Mouse (Mus musculus) lung, embryonic 14.5 days (tissue): ENCODE results near the gene Nabp2. TPM values are rescaled to one million over a fixed set of nuclear protein-coding genes. Genes with fewer than 3 reads are reported as not detected.
A peak's percentile ranks its signal among the peaks of the same experiment; 100 is the strongest.

Source experiments
- ATAC-seq: fragments of 200-750 bp; cut with Nextera tagmentation; 2 replicates; pipeline ENCODE4 v1.8.0; 2017; ENCODE audit warnings: mild to moderate bottlenecking, moderate TSS enrichment, moderate library complexity; ENCODE audit not compliant: insufficient read depth
- DNase-seq: peaks from one replicate; pipeline ENCODE4 v3.0.0-alpha.2; 2015
- H3K27ac ChIP-seq: fragments of 300-500 bp; sonication (generic); 2 replicates; pipeline ENCODE4 v1.5.1; 2014; ENCODE audit warnings: low read depth, mild to moderate bottlenecking, moderate library complexity
- H3K27me3 ChIP-seq: fragments of 300-500 bp; sonication (generic); 2 replicates; pipeline ENCODE4 v1.6.1; 2014; ENCODE audit warnings: low read length, control low read depth; ENCODE audit not compliant: insufficient read depth
- H3K36me3 ChIP-seq: fragments of 300-500 bp; sonication (generic); 2 replicates; pipeline ENCODE4 v1.6.1; 2014; ENCODE audit warnings: control low read depth; ENCODE audit not compliant: insufficient read depth
- H3K4me1 ChIP-seq: fragments of 300-500 bp; sonication (generic); 2 replicates; pipeline ENCODE4 v1.6.1; 2014; ENCODE audit warnings: antibody characterized with exemption, control low read depth; ENCODE audit not compliant: insufficient read depth
- H3K4me2 ChIP-seq: fragments of 300-500 bp; sonication (generic); 2 replicates; pipeline ENCODE4 v1.6.1; 2014; ENCODE audit warnings: mild to moderate bottlenecking
- H3K4me3 ChIP-seq: fragments of 300-500 bp; sonication (generic); 2 replicates; pipeline ENCODE4 v1.5.1; 2014; ENCODE audit warnings: low read depth, low read length
- H3K9ac ChIP-seq: fragments of 300-500 bp; sonication (generic); 2 replicates; pipeline ENCODE4 v1.6.1; 2014
- H3K9me3 ChIP-seq: fragments of 300-500 bp; sonication (generic); 2 replicates; pipeline ENCODE4 v1.6.1; 2016; ENCODE audit warnings: low read depth, low read length, control low read depth
- CTCF ChIP-seq: IDR thresholded peaks from 2 replicates; pipeline ENCODE4 v1.5.1; 2016; ENCODE audit warnings: antibody characterized with exemption, low read depth
- WGBS: fragments of 180-500 bp; shearing (Covaris S2); extraction: QIAGEN DNeasy Blood & Tissue Kit; methylation state at CpG from one replicate; pipeline ENCODE4 v1.1.7; 2014; 5-methylcytosine and 5-hydroxymethylcytosine counted together
- polyA plus RNA-seq: library from polyadenylated mRNA; unstranded; fragments of >200 nt; fragmentation: Nextera tagmentation; extraction: Ambion mirVana; gene quantifications from 2 replicates; pipeline ENCODE4 v1.2.1, GENCODE M21; 2014

Gene Nabp2
- polyA plus RNA-seq, 1 experiment from 2014 or later: 83.1 TPM

DNA sequence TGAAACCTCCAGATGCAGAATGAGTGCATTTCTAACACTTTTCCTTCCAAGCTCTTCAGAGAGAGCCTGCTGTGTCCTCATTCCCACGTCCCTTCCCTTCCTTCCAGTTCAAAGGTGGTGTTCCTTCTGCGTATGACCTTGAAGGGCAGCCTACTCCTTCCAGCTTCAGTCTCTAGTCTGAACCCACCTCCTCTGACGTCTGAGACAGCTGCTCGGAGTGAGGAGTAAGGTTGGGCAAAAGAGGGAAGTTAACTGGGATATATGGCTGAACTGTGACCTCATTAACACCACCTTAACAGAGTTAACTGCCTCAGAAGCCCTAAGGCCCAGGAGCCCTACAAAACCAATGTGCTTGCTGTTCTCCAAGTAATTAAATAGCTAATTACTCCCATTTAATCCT is 40.7 kb downstream of the Nabp2 start:
- no peak overlapping the region for H3K4me2 ChIP-seq
- WGBS: 57% methylated on average over 4 of the region's 4 CpGs
- peaks cover 8% of the 10 kb centered on the region for H3K4me1 ChIP-seq
- TF ChIP-seq CTCF: no peak
- no peaks in the 10 kb centered on the region for H3K9me3 ChIP-seq
- no peak overlapping the region for H3K9ac ChIP-seq
- H3K27ac ChIP-seq: no peak overlapping the region
- no peak for ATAC-seq
- no peaks in the 10 kb centered on the region for H3K36me3 ChIP-seq
- no peaks in the 10 kb centered on the region for H3K27me3 ChIP-seq
- no peak for DNase-seq
- H3K4me3 ChIP-seq: no peak overlapping the region

DNA sequence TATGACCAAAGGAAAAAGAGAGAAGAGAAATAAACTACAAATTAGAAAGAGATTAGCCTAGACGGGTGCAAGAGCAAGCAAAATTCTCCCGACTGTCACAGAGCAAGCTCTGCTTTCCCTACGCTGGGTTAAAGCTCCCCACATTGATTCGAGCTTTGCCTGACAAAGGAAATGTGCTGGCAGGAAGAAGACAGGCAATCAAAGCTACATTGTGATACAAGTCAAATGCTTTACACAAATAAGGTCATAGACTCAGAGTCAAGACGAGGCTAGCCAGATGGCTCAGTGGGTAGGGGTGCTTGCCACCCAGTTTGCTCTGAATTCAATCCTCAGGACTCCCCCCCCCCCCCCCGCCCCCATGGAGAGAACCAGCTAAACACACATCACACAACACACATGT is 41.3 kb downstream of the Nabp2 start:
- Histone ChIP-seq H3K4me1 (peaks cover 8% of the 10 kb centered on the region), H3K9ac (no peak overlapping the region), H3K9me3 (no peaks in the 10 kb centered on the region), H3K27ac (no peak overlapping the region), H3K36me3 (peaks cover 3% of the 10 kb centered on the region), H3K4me3 (no peak overlapping the region), H3K4me2 (no peak overlapping the region), H3K27me3 (no peaks in the 10 kb centered on the region)
- WGBS: 55% methylated on average over 6 of the region's 6 CpGs
- no peak for DNase-seq
- ATAC-seq: no peak
- TF ChIP-seq CTCF: no peak

DNA sequence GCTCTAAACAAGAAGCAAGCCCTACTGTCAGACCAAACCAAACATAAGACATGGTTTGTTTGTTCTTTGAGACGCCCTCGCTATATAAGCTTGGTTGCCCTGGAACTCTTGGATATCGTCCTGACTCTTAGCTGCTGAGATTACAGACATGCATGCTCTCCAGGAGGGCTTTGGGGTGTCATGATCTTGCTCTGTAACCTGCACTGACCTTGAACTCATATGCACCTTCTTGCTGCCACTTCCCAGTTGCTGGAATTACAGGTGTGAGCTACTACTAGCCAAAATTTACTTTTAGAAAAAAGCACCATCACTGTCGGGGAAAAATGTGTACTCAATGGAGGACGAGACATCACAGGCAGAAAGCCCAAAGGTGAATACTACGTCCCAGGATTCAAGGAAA is 41.7 kb downstream of the Nabp2 start:
- Histone ChIP-seq H3K9ac (0 out of 2 replicates have a peak overlapping the region, but pooled peaks have one; percentile 70), H3K27me3 (no peaks in the 10 kb centered on the region), H3K4me2 (peak overlapping the region; percentile 93), H3K36me3 (peaks cover 6% of the 10 kb centered on the region), H3K4me3 (peak overlapping the region; percentile 69), H3K4me1 (peaks cover 8% of the 10 kb centered on the region), H3K9me3 (no peaks in the 10 kb centered on the region), H3K27ac (peak overlapping the region; percentile 96)
- no peak for ATAC-seq
- TF ChIP-seq CTCF: no peak
- DNase-seq: no peak
- 69% methylated on average over 6 of the region's 6 CpGs for WGBS

DNA sequence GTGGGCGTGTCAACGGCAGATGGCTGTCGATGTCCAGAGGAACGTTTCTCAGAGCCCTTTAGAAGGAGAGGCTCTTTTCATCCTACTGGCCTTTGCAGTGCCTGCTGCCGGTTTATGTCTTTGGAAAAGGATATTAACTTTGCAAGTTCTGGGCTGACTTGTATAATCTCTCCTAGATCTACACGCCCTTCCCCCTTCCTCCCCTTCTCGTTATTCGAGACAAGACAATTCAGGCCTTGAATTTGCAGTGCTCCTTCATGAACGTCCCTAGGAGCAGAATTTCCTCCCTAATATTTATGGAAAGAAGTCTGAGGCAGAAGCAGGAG is 42.1 kb downstream of the Nabp2 start:
- 3% methylated on average over 9 of the region's 9 CpGs for WGBS
- TF ChIP-seq CTCF: no peak
- Histone ChIP-seq H3K27me3 (no peaks in the 10 kb centered on the region), H3K4me2 (peak overlapping the region; percentile 93), H3K9ac (peak overlapping the region; percentile 70), H3K9me3 (no peaks in the 10 kb centered on the region), H3K4me1 (peaks cover 8% of the 10 kb centered on the region), H3K36me3 (peaks cover 6% of the 10 kb centered on the region), H3K4me3 (peak overlapping the region; percentile 69), H3K27ac (peak overlapping the region; percentile 96)
- DNase-seq (no peak), ATAC-seq (no peak)

DNA sequence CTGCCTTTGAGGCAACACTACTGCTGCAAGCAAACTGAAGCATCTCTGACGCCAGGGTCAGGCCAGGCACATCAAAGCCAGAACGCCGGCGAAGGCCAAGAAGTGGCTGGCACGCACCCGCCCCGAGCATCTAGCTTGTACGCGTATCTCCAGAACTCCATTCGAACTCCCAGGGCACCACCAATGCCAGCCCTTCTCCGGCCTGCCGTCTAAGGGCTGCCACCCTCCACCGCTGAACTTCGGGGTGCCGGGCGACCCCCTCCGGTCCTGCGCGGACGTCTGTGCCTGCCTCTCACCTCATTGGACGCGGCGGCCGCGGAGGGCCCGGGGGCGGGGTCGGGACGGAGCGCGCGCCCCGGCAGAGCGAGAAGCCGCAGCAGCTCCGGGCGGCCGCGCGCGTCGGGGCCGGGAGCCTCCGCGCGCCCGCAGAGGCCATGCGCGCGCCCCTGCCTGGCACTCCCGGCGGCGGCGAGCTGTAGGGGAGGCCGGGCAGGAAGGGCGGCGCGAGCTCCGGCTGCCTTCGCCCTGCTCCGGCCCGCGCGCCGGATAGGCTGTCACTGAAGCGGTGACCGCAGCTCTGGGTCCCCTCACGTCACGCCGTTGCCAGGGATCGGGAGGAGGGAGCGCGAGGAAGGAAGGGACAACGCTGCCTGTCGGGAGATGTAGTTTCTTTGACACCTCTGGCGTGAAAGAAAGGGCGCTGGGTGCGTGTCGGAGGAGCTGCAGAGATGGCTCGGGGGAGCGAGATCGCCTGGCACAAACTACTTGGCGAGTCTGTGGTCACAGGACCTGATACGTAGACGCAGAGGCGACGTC is 42.7 kb downstream of the Nabp2 start, which contains the start of gene Coq10a:
Gene Coq10a, minus strand, starts transcription at position 596 of the 816 bp plus-strand sequence.
- no peak for TF ChIP-seq CTCF
- ATAC-seq: peak; percentile 97
- under 1% methylated on average over 82 of the region's 87 CpGs for WGBS

DNA sequence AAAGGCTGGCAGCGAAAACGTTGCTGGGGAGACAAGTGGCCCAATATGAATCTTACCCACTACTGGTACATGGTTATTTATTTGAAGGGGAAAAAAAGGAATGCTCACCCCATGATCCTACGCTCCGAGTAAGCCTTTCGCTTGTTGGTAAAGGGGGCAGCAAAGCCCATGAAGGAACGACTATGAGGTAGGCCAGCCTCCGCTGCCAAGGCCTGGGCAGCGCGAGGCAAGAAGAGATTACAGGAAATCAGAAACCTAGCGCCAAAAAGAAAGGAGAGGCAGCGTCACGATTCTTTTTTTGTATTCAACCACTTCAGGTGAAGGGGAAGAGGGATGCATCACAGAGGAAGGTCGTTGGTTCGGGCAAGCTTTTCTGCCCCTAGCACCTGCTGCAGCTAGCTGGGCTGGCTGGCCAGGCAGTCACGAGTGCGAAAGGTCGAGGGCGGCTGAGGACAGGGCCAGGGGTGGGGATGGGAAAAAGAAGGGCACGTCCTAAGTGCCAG is 43.3 kb downstream of the Nabp2 start:
- Histone ChIP-seq H3K27me3 (no peaks in the 10 kb centered on the region), H3K9ac (peak overlapping the region; percentile 70), H3K27ac (peak overlapping the region; percentile 96), H3K4me2 (peak overlapping the region; percentile 93), H3K4me3 (peak overlapping the region; percentile 69), H3K4me1 (peaks cover 8% of the 10 kb centered on the region), H3K9me3 (no peaks in the 10 kb centered on the region), H3K36me3 (peaks cover 15% of the 10 kb centered on the region)
- WGBS: 15% methylated on average over 19 of the region's 19 CpGs
- no peak for TF ChIP-seq CTCF
- no peak for ATAC-seq
- no peak for DNase-seq

More for the DNA sequence above, 42.7 kb downstream of the Nabp2 start, which contains the start of gene Coq10a:
- H3K27ac ChIP-seq: peak within 1 kb of the TSS; percentile 96
- peaks cover 9% of the 10 kb centered on the region for H3K36me3 ChIP-seq
- H3K4me3 ChIP-seq: peak within 1 kb of the TSS; percentile 69
- DNase-seq: peak; percentile 92
- H3K4me1 ChIP-seq: peaks cover 8% of the 10 kb centered on the region
- no peaks in the 10 kb centered on the region for H3K27me3 ChIP-seq
- H3K9ac ChIP-seq: peak within 1 kb of the TSS; percentile 70
- peak within 1 kb of the TSS; percentile 93 for H3K4me2 ChIP-seq
- H3K9me3 ChIP-seq: no peaks in the 10 kb centered on the region

DNA sequence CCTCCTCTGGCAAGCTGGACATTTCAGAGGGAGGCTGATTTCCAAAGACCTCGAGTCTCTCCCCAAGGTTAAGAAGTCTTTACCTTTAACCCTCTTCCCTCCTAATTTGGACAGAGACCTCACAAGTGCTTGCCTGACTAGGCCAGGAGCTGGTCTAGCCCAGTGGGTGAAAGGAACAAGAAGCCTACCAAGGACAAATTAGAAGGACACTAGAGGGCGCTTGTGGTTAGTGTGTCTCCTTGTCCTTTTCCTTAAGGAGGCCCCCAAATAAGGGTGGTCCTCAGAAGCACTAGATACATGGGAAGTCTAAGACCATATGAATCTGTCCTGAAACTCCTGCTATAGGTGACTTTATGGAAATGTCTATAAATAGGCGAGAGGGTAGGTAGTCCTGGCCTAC is 48.7 kb downstream of the Nabp2 start:
- no peak for ATAC-seq
- peaks cover 2% of the 10 kb centered on the region for H3K4me1 ChIP-seq
- peak; percentile 56 for TF ChIP-seq CTCF
- no peak overlapping the region for H3K9ac ChIP-seq
- peak; percentile 85 for DNase-seq
- H3K4me2 ChIP-seq: no peak overlapping the region
- H3K9me3 ChIP-seq: no peaks in the 10 kb centered on the region
- H3K27me3 ChIP-seq: no peaks in the 10 kb centered on the region
- WGBS: 38% methylated on average over 3 of the region's 3 CpGs
- H3K36me3 ChIP-seq: peaks cover 69% of the 10 kb centered on the region
- H3K4me3 ChIP-seq: no peak overlapping the region
- no peak overlapping the region for H3K27ac ChIP-seq
